Mouse (Mus musculus) kidney, embryonic 16.5 days (tissue): ENCODE measurements around the gene Nrip2. TPM values are rescaled to one million over a fixed set of nuclear protein-coding genes. Genes with fewer than 3 reads are reported as not detected.

Experiments used
- ATAC-seq: fragments of 200-750 bp; cut with Nextera tagmentation; 2 replicates; pipeline ENCODE4 v1.8.0; 2017; ENCODE audit warnings: moderate TSS enrichment; ENCODE audit not compliant: low FRiP score, low TSS enrichment
- H3K27ac ChIP-seq: fragments of 300-500 bp; sonication (generic); 2 replicates; pipeline ENCODE4 v1.5.1; 2014; ENCODE audit warnings: low read length
- H3K27me3 ChIP-seq: fragments of 300-500 bp; sonication (generic); 2 replicates; pipeline ENCODE4 v1.6.1; 2014; ENCODE audit warnings: low read length, control low read depth, mixed read lengths; ENCODE audit not compliant: insufficient read depth
- H3K36me3 ChIP-seq: fragments of 300-500 bp; sonication (generic); 2 replicates; pipeline ENCODE4 v1.6.1; 2014; ENCODE audit warnings: low read length, control low read depth, mixed read lengths; ENCODE audit not compliant: insufficient read depth
- H3K4me1 ChIP-seq: fragments of 300-500 bp; sonication (generic); 2 replicates; pipeline ENCODE4 v1.6.1; 2014; ENCODE audit warnings: low read length, control low read depth, mixed read lengths; ENCODE audit not compliant: insufficient read depth
- H3K4me2 ChIP-seq: fragments of 300-500 bp; sonication (generic); replicated peaks from 2 replicates; pipeline ENCODE4 v1.6.1; 2014; ENCODE audit warnings: low read depth, low read length
- H3K4me3 ChIP-seq: fragments of 300-500 bp; sonication (generic); 2 replicates; pipeline ENCODE4 v1.5.1; 2014; ENCODE audit warnings: mild to moderate bottlenecking, low read length
- H3K9ac ChIP-seq: fragments of 300-500 bp; sonication (generic); replicated peaks from 2 replicates; pipeline ENCODE4 v1.6.1; 2014; ENCODE audit warnings: low read length
- H3K9me3 ChIP-seq: fragments of 300-500 bp; sonication (generic); 2 replicates; pipeline ENCODE4 v1.6.1; 2016; ENCODE audit warnings: low read length, control low read depth
- WGBS: fragments of 180-500 bp; shearing (Covaris S2); extraction: QIAGEN DNeasy Blood & Tissue Kit; methylation state at CpG from one replicate; pipeline ENCODE4 v1.1.7; 2014; 5-methylcytosine and 5-hydroxymethylcytosine counted together
- polyA plus RNA-seq: library from polyadenylated mRNA; unstranded; fragments of >200 nt; fragmentation: Nextera tagmentation; extraction: Ambion mirVana; gene quantifications from 2 replicates; pipeline ENCODE4 v1.2.1, GENCODE M21; 2015

Gene Nrip2
- polyA plus RNA-seq, 1 experiment from 2014 or later, result 24.7 TPM

- WGBS, result 58% methylated on average over 2 of the region's 2 CpGs
- H3K9ac ChIP-seq, result no peak overlapping the region
- H3K4me1 ChIP-seq, result 0 out of 2 replicates have a peak, but pooled peaks cover 3% of the 10 kb centered on the region
- H3K4me2 ChIP-seq, result no peak overlapping the region
- no peaks in the 10 kb centered on the region for H3K27me3 ChIP-seq
- no peaks in the 10 kb centered on the region for H3K36me3 ChIP-seq
- peak overlapping the region; percentile 60; the same call in 1 of the 2 replicates for H3K27ac ChIP-seq
- no peak for ATAC-seq
- H3K9me3 ChIP-seq, result no peaks in the 10 kb centered on the region
- H3K4me3 ChIP-seq, result no peak overlapping the region
These were observed 21.9 kb downstream of the Nrip2 start for GRCm38 (mm10) chr6:128421036-128421435.

GRCm38 (mm10) chr6:128421480-128421879, 22.4 kb downstream of the Nrip2 start:
- H3K27ac ChIP-seq, result peak overlapping the region; percentile 60; the same call in 1 of the 2 replicates
- WGBS, result 82% methylated on average over 3 of the region's 3 CpGs
- no peak overlapping the region for H3K4me2 ChIP-seq
- 0 out of 2 replicates have a peak, but pooled peaks cover 3% of the 10 kb centered on the region for H3K4me1 ChIP-seq
- H3K4me3 ChIP-seq, result no peak overlapping the region
- H3K9me3 ChIP-seq, result no peaks in the 10 kb centered on the region
- no peak overlapping the region for H3K9ac ChIP-seq
- ATAC-seq, result no peak
- no peaks in the 10 kb centered on the region for H3K27me3 ChIP-seq
- H3K36me3 ChIP-seq, result no peaks in the 10 kb centered on the region

DNA sequence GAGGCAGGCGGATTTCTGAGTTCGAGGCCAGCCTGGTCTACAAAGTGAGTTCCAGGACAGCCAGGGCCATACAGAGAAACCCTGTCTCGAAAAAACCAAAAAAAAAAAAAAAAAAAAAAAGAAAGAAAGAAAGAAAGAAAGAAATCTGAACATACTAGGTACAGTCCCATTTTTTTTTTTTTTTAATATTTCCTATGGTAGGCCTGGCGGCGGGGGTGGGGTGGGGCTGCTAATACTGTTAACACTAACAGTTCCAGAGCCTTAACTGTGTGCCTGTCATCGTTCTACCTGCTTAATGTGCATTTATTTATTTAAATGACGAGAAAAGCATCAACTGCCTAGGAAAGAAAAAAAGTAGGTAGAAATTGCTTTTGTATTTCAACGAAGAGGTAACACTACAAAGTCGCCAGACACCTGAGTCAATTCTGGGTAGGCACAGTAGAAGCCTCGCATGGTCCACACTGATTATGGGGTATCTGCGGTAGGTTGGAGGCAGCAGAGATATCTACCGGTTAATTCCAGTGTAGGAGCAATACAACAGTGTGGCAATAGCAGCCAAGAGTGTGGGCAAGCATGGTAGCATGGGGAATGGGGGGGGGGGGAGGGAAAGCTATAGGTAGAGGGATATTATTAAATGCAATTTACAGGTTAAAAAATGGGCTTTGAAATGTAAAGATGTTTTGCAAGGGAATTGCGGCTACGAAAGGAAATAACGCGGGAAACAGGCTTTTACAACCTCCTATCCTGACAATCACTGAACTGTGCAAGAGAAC, 24.6 kb downstream of the Nrip2 start:
- peak overlapping the region; percentile 62 for H3K4me2 ChIP-seq
- 0 out of 2 replicates have a peak, but pooled peaks cover 3% of the 10 kb centered on the region for H3K4me1 ChIP-seq
- peaks cover 4% of the 10 kb centered on the region for H3K36me3 ChIP-seq
- H3K9me3 ChIP-seq, result no peaks in the 10 kb centered on the region
- WGBS, result 37% methylated on average over 14 of the region's 16 CpGs
- H3K4me3 ChIP-seq, result peak overlapping the region; percentile 80
- no peak for ATAC-seq
- peak overlapping the region; percentile 97 for H3K27ac ChIP-seq
- H3K27me3 ChIP-seq, result no peaks in the 10 kb centered on the region
- H3K9ac ChIP-seq, result peak overlapping the region; percentile 84

DNA sequence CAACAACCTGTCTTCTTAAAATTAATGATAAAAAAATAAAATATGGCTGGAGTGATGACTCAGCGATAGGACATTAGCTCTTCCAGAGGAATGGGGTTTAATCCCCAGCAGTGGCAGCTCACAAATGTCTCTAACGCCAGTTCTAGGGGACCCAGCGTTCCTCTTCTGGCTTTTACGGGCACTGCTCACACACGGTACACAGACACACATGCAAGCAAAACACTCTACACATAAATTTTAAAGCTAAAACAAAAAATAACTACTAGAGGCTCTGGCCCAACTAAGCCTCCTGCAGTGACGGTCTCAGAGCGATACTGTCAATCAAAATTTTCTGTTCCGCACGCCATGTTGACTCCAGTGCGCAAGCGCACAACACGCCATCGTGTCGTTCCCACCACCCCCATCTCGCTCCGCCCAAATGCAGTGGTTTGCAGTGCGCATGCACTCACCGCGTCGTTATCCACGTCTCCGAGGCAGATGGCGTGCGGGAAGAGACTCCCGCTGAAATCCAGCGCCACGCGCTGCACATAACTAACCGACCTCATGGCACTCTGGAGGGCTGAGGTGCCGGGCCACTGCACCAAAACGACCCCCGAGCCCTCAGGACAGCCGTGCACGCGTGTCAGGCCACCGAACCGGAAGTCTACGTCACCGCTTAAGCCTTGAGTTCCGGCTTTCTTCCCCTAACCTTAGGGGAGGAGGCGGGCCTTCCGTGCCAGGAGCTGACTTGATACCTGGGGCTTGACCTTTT, 25.3 kb downstream of the Nrip2 start, which contains the start of gene Itfg2:
Itfg2 (minus strand) TSS at position 663 of the 751 bp plus-strand sequence.
- no peaks in the 10 kb centered on the region for H3K27me3 ChIP-seq
- ATAC-seq, result peak; percentile 93
- H3K9me3 ChIP-seq, result no peaks in the 10 kb centered on the region
- 0 out of 2 replicates have a peak, but pooled peaks cover 3% of the 10 kb centered on the region for H3K4me1 ChIP-seq
- under 1% methylated on average over 42 of the region's 42 CpGs for WGBS
- H3K27ac ChIP-seq, result peak within 1 kb of the TSS; percentile 97
- peaks cover 11% of the 10 kb centered on the region for H3K36me3 ChIP-seq
- H3K4me2 ChIP-seq, result peak within 1 kb of the TSS; percentile 62
- H3K4me3 ChIP-seq, result peak within 1 kb of the TSS; percentile 80
- peak within 1 kb of the TSS; percentile 84 for H3K9ac ChIP-seq

DNA sequence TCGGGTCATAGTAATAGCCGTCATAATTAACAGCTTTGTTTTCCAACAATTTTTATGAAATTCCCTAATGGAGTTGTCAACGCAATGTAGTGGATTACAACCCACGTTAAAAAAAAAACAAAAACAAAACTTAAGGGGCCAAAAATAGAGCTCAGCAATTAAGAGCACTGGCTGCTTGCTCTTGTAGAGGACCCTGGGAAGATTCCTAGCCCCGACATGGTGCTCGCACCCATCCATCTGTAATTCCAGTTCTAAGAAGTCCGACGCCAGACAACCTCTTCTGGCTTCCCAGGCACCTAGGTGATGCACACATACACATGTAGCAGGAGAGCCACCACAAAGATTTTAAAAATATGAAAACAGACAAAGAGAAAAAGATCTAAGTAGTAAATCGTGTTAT, 25.9 kb downstream of the Nrip2 start:
- WGBS, result 20% methylated on average over 9 of the region's 9 CpGs
- H3K4me3 ChIP-seq, result peak overlapping the region; percentile 80
- no peak for ATAC-seq
- H3K27me3 ChIP-seq, result no peaks in the 10 kb centered on the region
- 0 out of 2 replicates have a peak, but pooled peaks cover 3% of the 10 kb centered on the region for H3K4me1 ChIP-seq
- H3K36me3 ChIP-seq, result peaks cover 17% of the 10 kb centered on the region
- H3K9me3 ChIP-seq, result no peaks in the 10 kb centered on the region
- H3K9ac ChIP-seq, result peak overlapping the region; percentile 84
- peak overlapping the region; percentile 97; the same call in 1 of the 2 replicates for H3K27ac ChIP-seq
- peak overlapping the region; percentile 62 for H3K4me2 ChIP-seq

- Histone ChIP-seq H3K9me3 (no peaks in the 10 kb centered on the region), H3K27ac (no peak overlapping the region), H3K27me3 (no peaks in the 10 kb centered on the region), H3K36me3 (peaks cover 42% of the 10 kb centered on the region), H3K9ac (no peak overlapping the region), H3K4me3 (no peak overlapping the region), H3K4me1 (0 out of 2 replicates have a peak, but pooled peaks cover 3% of the 10 kb centered on the region), H3K4me2 (no peak overlapping the region)
- 86% methylated on average over 5 of the region's 5 CpGs for WGBS
- no peak for ATAC-seq
These were observed 28.5 kb downstream of the Nrip2 start for GRCm38 (mm10) chr6:128427571-128427970.

GRCm38 (mm10) chr6:128429300-128429699, 30.2 kb downstream of the Nrip2 start:
- no peak overlapping the region for H3K4me2 ChIP-seq
- no peak overlapping the region for H3K27ac ChIP-seq
- H3K36me3 ChIP-seq, result peaks cover 60% of the 10 kb centered on the region
- no peak overlapping the region for H3K4me3 ChIP-seq
- no peak overlapping the region for H3K9ac ChIP-seq
- no peaks in the 10 kb centered on the region for H3K9me3 ChIP-seq
- no peaks in the 10 kb centered on the region for H3K4me1 ChIP-seq
- no peaks in the 10 kb centered on the region for H3K27me3 ChIP-seq
- 98% methylated on average over 2 of the region's 2 CpGs for WGBS
- ATAC-seq, result no peak

DNA sequence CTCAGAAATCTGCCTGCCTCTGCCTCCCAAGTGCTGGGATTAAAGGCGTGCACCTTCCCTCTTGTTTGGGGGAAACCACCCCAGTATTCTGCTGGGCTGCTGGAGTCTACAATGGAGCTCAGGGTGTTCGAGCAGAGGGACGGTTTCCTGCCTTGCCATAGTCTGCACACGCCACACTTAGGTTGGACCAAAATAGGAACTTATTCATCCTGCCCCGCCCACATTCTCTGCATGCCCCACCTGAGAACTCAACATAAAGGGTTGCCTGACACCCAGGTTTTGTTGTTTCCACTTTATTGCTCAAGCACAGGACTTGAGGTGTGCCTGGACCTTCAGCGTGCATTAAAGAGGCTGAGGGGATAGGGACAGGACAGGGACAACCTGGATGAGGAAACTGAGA, 30.7 kb downstream of the Nrip2 start:
- Histone ChIP-seq H3K9ac (no peak overlapping the region), H3K4me1 (no peaks in the 10 kb centered on the region), H3K4me3 (no peak overlapping the region), H3K27me3 (no peaks in the 10 kb centered on the region), H3K27ac (no peak overlapping the region), H3K4me2 (no peak overlapping the region), H3K9me3 (no peaks in the 10 kb centered on the region), H3K36me3 (peaks cover 65% of the 10 kb centered on the region)
- ATAC-seq, result no peak
- WGBS, result 91% methylated on average over 6 of the region's 6 CpGs

- Histone ChIP-seq H3K36me3 (peaks cover 82% of the 10 kb centered on the region), H3K4me3 (no peak overlapping the region), H3K9ac (no peak overlapping the region), H3K9me3 (no peaks in the 10 kb centered on the region), H3K27ac (no peak overlapping the region), H3K4me2 (no peak overlapping the region), H3K27me3 (no peaks in the 10 kb centered on the region), H3K4me1 (peaks cover 11% of the 10 kb centered on the region)
- ATAC-seq, result no peak
- 85% methylated on average over 13 of the region's 13 CpGs for WGBS
These were observed 33.3 kb downstream of the Nrip2 start for GRCm38 (mm10) chr6:128432356-128432915.
